Mouse (Mus musculus) intestine, embryonic 16.5 days (tissue): Measurements from ENCODE around the gene Fam171a1. TPM values are rescaled to one million over a fixed set of nuclear protein-coding genes. Genes with fewer than 3 reads are reported as not detected.

ENCODE experiments used
- ATAC-seq: fragments of 200-750 bp; cut with Nextera tagmentation; 2 replicates; pipeline ENCODE4 v1.8.0; 2017; ENCODE audit warnings: moderate TSS enrichment, moderate library complexity
- H3K27ac ChIP-seq: fragments of 300-500 bp; sonication (generic); 2 replicates; pipeline ENCODE4 v1.5.1; 2014; ENCODE audit warnings: mild to moderate bottlenecking, low read length
- H3K27me3 ChIP-seq: fragments of 300-500 bp; sonication (generic); replicated peaks from 2 replicates; pipeline ENCODE4 v1.6.1; 2014; ENCODE audit warnings: low read length, control low read depth, mixed read lengths; ENCODE audit not compliant: control insufficient read depth, insufficient read depth
- H3K36me3 ChIP-seq: fragments of 300-500 bp; sonication (generic); 2 replicates; pipeline ENCODE4 v1.6.1; 2014; ENCODE audit warnings: low read length, control low read depth; ENCODE audit not compliant: control insufficient read depth, insufficient read depth
- H3K4me1 ChIP-seq: fragments of 300-500 bp; sonication (generic); 2 replicates; pipeline ENCODE4 v1.6.1; 2014; ENCODE audit warnings: low read length, control low read depth, mixed read lengths; ENCODE audit not compliant: control insufficient read depth, insufficient read depth
- H3K4me2 ChIP-seq: fragments of 300-500 bp; sonication (generic); 2 replicates; pipeline ENCODE4 v1.6.1; 2014; ENCODE audit warnings: low read depth, low read length, control low read depth
- H3K4me3 ChIP-seq: fragments of 300-500 bp; sonication (generic); 2 replicates; pipeline ENCODE4 v1.5.1; 2014; ENCODE audit warnings: mild to moderate bottlenecking, low read length
- H3K9ac ChIP-seq: fragments of 300-500 bp; sonication (generic); 2 replicates; pipeline ENCODE4 v1.6.1; 2014; ENCODE audit warnings: low read depth, low read length
- H3K9me3 ChIP-seq: fragments of 300-500 bp; sonication (generic); 2 replicates; pipeline ENCODE4 v1.6.1; 2016; ENCODE audit warnings: low read length, control low read depth; ENCODE audit not compliant: control insufficient read depth
- WGBS: fragments of 180-500 bp; shearing (Covaris S2); extraction: QIAGEN DNeasy Blood & Tissue Kit; methylation state at CpG from one replicate; pipeline ENCODE4 v1.1.7; 2014; 5-methylcytosine and 5-hydroxymethylcytosine counted together
- microRNA-seq: library from miRNA; unstranded; fragments of <30 nt; microRNA quantifications from one replicate; pipeline ENCODE4, GENCODE M21; 2016
- polyA plus RNA-seq: library from polyadenylated mRNA; unstranded; fragments of >200 nt; fragmentation: Nextera tagmentation; extraction: Ambion mirVana; gene quantifications from 2 replicates; pipeline ENCODE4 v1.2.1, GENCODE M21; 2015

Fam171a1 gene
- polyA plus RNA-seq, 1 experiment from 2014 or later: 19.4 TPM

DNA sequence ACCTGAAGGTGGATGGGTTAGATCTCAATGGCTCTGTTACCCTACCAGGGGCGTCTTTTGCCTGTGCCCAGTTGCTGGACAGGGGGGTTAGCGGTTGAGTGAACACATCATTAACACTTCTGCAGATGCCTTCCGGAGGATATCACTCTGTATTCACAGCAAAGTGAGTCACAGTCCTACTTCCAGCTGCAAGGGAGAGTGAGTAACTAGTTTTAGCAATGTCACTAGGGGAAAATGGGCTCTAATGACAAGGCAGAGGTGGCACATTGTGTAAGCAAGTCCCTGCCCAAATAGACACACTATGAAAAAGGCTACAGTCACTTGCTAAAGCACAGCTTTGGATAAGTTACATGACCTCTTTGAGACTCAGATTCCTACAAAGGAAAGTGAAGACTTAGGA is 152.4 kb downstream of the Fam171a1 start:
- no peaks in the 10 kb centered on the region for H3K9me3 ChIP-seq
- no peak overlapping the region for H3K4me3 ChIP-seq
- no peaks in the 10 kb centered on the region for H3K36me3 ChIP-seq
- H3K9ac ChIP-seq: no peak overlapping the region
- H3K4me2 ChIP-seq: no peak overlapping the region
- no peaks in the 10 kb centered on the region for H3K4me1 ChIP-seq
- WGBS: 86% methylated on average over 3 of the region's 3 CpGs
- ATAC-seq: no peak
- H3K27ac ChIP-seq: no peak overlapping the region
- H3K27me3 ChIP-seq: no peaks in the 10 kb centered on the region

- Histone ChIP-seq H3K9me3 (no peaks in the 10 kb centered on the region), H3K27me3 (no peaks in the 10 kb centered on the region), H3K4me1 (no peaks in the 10 kb centered on the region), H3K4me2 (no peak overlapping the region), H3K36me3 (no peaks in the 10 kb centered on the region), H3K9ac (no peak overlapping the region), H3K4me3 (no peak overlapping the region), H3K27ac (no peak overlapping the region)
- ATAC-seq: no peak
- 34% methylated on average over 3 of the region's 3 CpGs for WGBS
These were observed 153.9 kb downstream of the Fam171a1 start for GRCm38 (mm10) chr2:3267879-3268278.

- H3K4me1 ChIP-seq: no peaks in the 10 kb centered on the region
- no peak overlapping the region for H3K9ac ChIP-seq
- WGBS: 89% methylated on average over 2 of the region's 2 CpGs
- no peaks in the 10 kb centered on the region for H3K9me3 ChIP-seq
- ATAC-seq: no peak
- H3K4me3 ChIP-seq: no peak overlapping the region
- no peak overlapping the region for H3K27ac ChIP-seq
- H3K27me3 ChIP-seq: no peaks in the 10 kb centered on the region
- no peaks in the 10 kb centered on the region for H3K36me3 ChIP-seq
- H3K4me2 ChIP-seq: no peak overlapping the region
These were observed 159.3 kb downstream of the Fam171a1 start for GRCm38 (mm10) chr2:3273349-3273748.

GRCm38 (mm10) chr2:3276106-3276505 is 162.1 kb downstream of the Fam171a1 start:
- no peaks in the 10 kb centered on the region for H3K9me3 ChIP-seq
- no peaks in the 10 kb centered on the region for H3K27me3 ChIP-seq
- H3K9ac ChIP-seq: no peak overlapping the region
- WGBS: 74% methylated on average over 2 of the region's 2 CpGs
- no peak overlapping the region for H3K4me3 ChIP-seq
- ATAC-seq: no peak
- no peaks in the 10 kb centered on the region for H3K36me3 ChIP-seq
- no peak overlapping the region for H3K27ac ChIP-seq
- no peak overlapping the region for H3K4me2 ChIP-seq
- no peaks in the 10 kb centered on the region for H3K4me1 ChIP-seq

Small RNA genes within 50 kb of the gene (microRNA-seq; reads per million reads assigned to microRNA genes)
- not detected for gene Gm27306

Other genes starting within 250 kb of the Fam171a1 start
- 37.5 and 38.3 TPM in 2 replicates for gene Nmt2, start 170.0 kb downstream of the Fam171a1 start, polyA plus RNA-seq
- gene Rpp38, start 218.4 kb downstream of the Fam171a1 start, polyA plus RNA-seq: 23.0 and 24.2 TPM in 2 replicates
- gene Acbd7, start 221.9 kb downstream of the Fam171a1 start, polyA plus RNA-seq: 1.2 and 1.5 TPM in 2 replicates